Mouse (Mus musculus): ENCODE measurements at regions not wholly inside any gene's neighbourhood (a gene's known extent, or its start where the extent isn't known, plus 50 kb on each side); places are given as distances from the start of the nearest gene placed in this dataset.

DNA sequence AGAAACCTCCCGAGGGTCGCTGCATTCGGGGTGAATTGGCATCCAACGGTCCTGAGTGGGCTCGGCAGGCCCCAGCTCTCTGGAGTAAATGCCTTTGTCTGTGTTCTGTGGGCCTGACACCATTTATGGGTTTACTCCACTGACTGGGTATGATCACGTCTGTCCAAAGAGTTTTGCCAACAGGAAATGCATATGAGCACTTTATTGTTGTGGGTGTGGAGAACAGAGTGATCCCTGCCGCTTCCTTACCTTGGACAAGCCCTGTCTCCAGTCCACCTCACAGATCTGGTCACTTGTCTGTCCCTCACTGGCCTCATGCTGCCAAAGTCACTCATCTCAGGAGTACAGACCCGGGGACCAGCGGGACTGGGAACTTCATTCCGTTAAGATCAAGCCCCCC lies 91.6 kb upstream of the Haao start:
- Histone ChIP-seq H3K4me3 (ENCODE audit: low read depth, low read length) (no peak overlapping the region), H3K27ac (ENCODE audit: low read depth) (peak overlapping the region; percentile 28), H3K9ac (replicated peaks; ENCODE audit: low read depth, low read length) (no peak overlapping the region), H3K4me1 (ENCODE audit: control insufficient read depth, insufficient read depth) (no peaks in the 10 kb centered on the region), H3K4me2 (ENCODE audit: low read depth, low read length) (no peak overlapping the region), H3K9me3 (replicated peaks; ENCODE audit: control insufficient read depth, low read length) (no peaks in the 10 kb centered on the region), H3K36me3 (replicated peaks; ENCODE audit: control insufficient read depth, insufficient read depth, low read length) (no peaks in the 10 kb centered on the region), H3K27me3 (ENCODE audit: control insufficient read depth, insufficient read depth, low read length) (no peaks in the 10 kb centered on the region)
- WGBS: 79% methylated on average over 10 of the region's 10 CpGs
- DNase-seq (ENCODE audit: low spot score) (no peak), ATAC-seq (ENCODE audit: insufficient read depth, low read depth) (no peak)
- TF ChIP-seq CTCF (IDR thresholded peaks at IDR 0.05; ENCODE audit: low read depth) (no peak), EP300 (IDR thresholded peaks at IDR 0.05; ENCODE audit: low read depth) (no peak)

- H3K27me3 ChIP-seq (ENCODE audit: control insufficient read depth, insufficient read depth, low read length): no peaks in the 10 kb centered on the region
- H3K36me3 ChIP-seq (replicated peaks; ENCODE audit: control insufficient read depth, insufficient read depth, low read length): no peaks in the 10 kb centered on the region
- no peak overlapping the region for H3K9ac ChIP-seq (replicated peaks; ENCODE audit: low read depth, low read length)
- H3K27ac ChIP-seq (ENCODE audit: low read depth): peak overlapping the region; percentile 28
- ATAC-seq (ENCODE audit: insufficient read depth, low read depth): peak; percentile 25; the same call in 1 of the 2 replicates
- H3K9me3 ChIP-seq (replicated peaks; ENCODE audit: control insufficient read depth, low read length): no peaks in the 10 kb centered on the region
- TF ChIP-seq EP300 (IDR thresholded peaks at IDR 0.05; ENCODE audit: low read depth) (no peak), CTCF (IDR thresholded peaks at IDR 0.05; ENCODE audit: low read depth) (no peak)
- H3K4me3 ChIP-seq (ENCODE audit: low read depth, low read length): no peak overlapping the region
- 57% methylated on average over 11 of the region's 11 CpGs for WGBS
- DNase-seq (ENCODE audit: low spot score): no peak
- H3K4me1 ChIP-seq (ENCODE audit: control insufficient read depth, insufficient read depth): no peaks in the 10 kb centered on the region
- H3K4me2 ChIP-seq (ENCODE audit: low read depth, low read length): no peak overlapping the region
Observed at GRCm38 (mm10) chr17:83938671-83939244, 91.0 kb upstream of the Haao start.

DNA sequence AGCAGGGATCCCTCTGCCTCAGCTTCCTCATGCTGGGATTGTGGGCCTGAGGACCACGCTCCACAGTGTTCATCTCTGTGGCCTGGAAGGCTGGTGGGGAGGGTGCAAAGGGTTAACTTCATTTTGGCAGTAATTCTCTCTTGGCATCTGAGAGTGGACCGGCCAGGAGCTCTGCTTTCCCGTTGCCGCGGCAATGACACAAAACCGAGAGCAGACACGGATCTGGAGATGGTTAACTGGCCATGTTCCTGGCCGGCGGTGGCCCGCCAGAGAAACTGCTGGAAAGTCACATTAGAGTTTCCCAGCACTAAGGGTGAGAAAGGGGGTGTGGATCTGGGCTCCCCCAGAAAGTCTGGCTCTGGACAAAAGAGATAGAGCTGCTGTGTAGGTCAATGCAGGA lies 89.8 kb upstream of the Haao start:
- Histone ChIP-seq H3K27ac (ENCODE audit: low read depth) (no peak overlapping the region), H3K4me3 (ENCODE audit: low read depth, low read length) (no peak overlapping the region), H3K4me1 (ENCODE audit: control insufficient read depth, insufficient read depth) (no peaks in the 10 kb centered on the region), H3K9me3 (replicated peaks; ENCODE audit: control insufficient read depth, low read length) (no peaks in the 10 kb centered on the region), H3K27me3 (ENCODE audit: control insufficient read depth, insufficient read depth, low read length) (no peaks in the 10 kb centered on the region), H3K4me2 (ENCODE audit: low read depth, low read length) (no peak overlapping the region), H3K9ac (replicated peaks; ENCODE audit: low read depth, low read length) (no peak overlapping the region), H3K36me3 (replicated peaks; ENCODE audit: control insufficient read depth, insufficient read depth, low read length) (no peaks in the 10 kb centered on the region)
- DNase-seq (ENCODE audit: low spot score) (no peak), ATAC-seq (ENCODE audit: insufficient read depth, low read depth) (no peak)
- WGBS: 33% methylated on average over 10 of the region's 10 CpGs
- TF ChIP-seq EP300 (IDR thresholded peaks at IDR 0.05; ENCODE audit: low read depth): no peak
- TF ChIP-seq CTCF (IDR thresholded peaks at IDR 0.05; ENCODE audit: low read depth): no peak

GRCm38 (mm10) chr17:83936677-83937076 lies 88.9 kb upstream of the Haao start:
- no peaks in the 10 kb centered on the region for H3K27me3 ChIP-seq (ENCODE audit: control insufficient read depth, insufficient read depth, low read length)
- H3K27ac ChIP-seq (ENCODE audit: low read depth): no peak overlapping the region
- no peak overlapping the region for H3K9ac ChIP-seq (replicated peaks; ENCODE audit: low read depth, low read length)
- no peaks in the 10 kb centered on the region for H3K36me3 ChIP-seq (replicated peaks; ENCODE audit: control insufficient read depth, insufficient read depth, low read length)
- H3K4me3 ChIP-seq (ENCODE audit: low read depth, low read length): no peak overlapping the region
- no peak overlapping the region for H3K4me2 ChIP-seq (ENCODE audit: low read depth, low read length)
- ATAC-seq (ENCODE audit: insufficient read depth, low read depth) (no peak), DNase-seq (ENCODE audit: low spot score) (no peak)
- TF ChIP-seq CTCF (IDR thresholded peaks at IDR 0.05; ENCODE audit: low read depth) (no peak), EP300 (IDR thresholded peaks at IDR 0.05; ENCODE audit: low read depth) (no peak)
- H3K4me1 ChIP-seq (ENCODE audit: control insufficient read depth, insufficient read depth): no peaks in the 10 kb centered on the region
- H3K9me3 ChIP-seq (replicated peaks; ENCODE audit: control insufficient read depth, low read length): no peaks in the 10 kb centered on the region
- 79% methylated on average over 9 of the region's 9 CpGs for WGBS

- no peak overlapping the region for H3K4me2 ChIP-seq (ENCODE audit: low read depth, low read length)
- DNase-seq (ENCODE audit: low spot score): no peak
- WGBS: 55% methylated on average over 1 of the region's 1 CpGs
- H3K4me1 ChIP-seq (ENCODE audit: control insufficient read depth, insufficient read depth): no peaks in the 10 kb centered on the region
- H3K9ac ChIP-seq (replicated peaks; ENCODE audit: low read depth, low read length): no peak overlapping the region
- no peak overlapping the region for H3K4me3 ChIP-seq (ENCODE audit: low read depth, low read length)
- H3K27ac ChIP-seq (ENCODE audit: low read depth): no peak overlapping the region
- no peak for ATAC-seq (ENCODE audit: insufficient read depth, low read depth)
- H3K27me3 ChIP-seq (ENCODE audit: control insufficient read depth, insufficient read depth, low read length): no peaks in the 10 kb centered on the region
- H3K36me3 ChIP-seq (replicated peaks; ENCODE audit: control insufficient read depth, insufficient read depth, low read length): no peaks in the 10 kb centered on the region
- TF ChIP-seq EP300 (IDR thresholded peaks at IDR 0.05; ENCODE audit: low read depth): no peak
- TF ChIP-seq CTCF (IDR thresholded peaks at IDR 0.05; ENCODE audit: low read depth): no peak
- no peaks in the 10 kb centered on the region for H3K9me3 ChIP-seq (replicated peaks; ENCODE audit: control insufficient read depth, low read length)
Observed at GRCm38 (mm10) chr17:83935969-83936368, 88.2 kb upstream of the Haao start.

GRCm38 (mm10) chr17:83935232-83935631 lies 87.5 kb upstream of the Haao start:
- no peak overlapping the region for H3K4me3 ChIP-seq (ENCODE audit: low read depth, low read length)
- ATAC-seq (ENCODE audit: insufficient read depth, low read depth) (no peak), DNase-seq (ENCODE audit: low spot score) (no peak)
- H3K9me3 ChIP-seq (replicated peaks; ENCODE audit: control insufficient read depth, low read length): no peaks in the 10 kb centered on the region
- no peaks in the 10 kb centered on the region for H3K4me1 ChIP-seq (ENCODE audit: control insufficient read depth, insufficient read depth)
- no peak overlapping the region for H3K9ac ChIP-seq (replicated peaks; ENCODE audit: low read depth, low read length)
- 68% methylated on average over 5 of the region's 5 CpGs for WGBS
- H3K36me3 ChIP-seq (replicated peaks; ENCODE audit: control insufficient read depth, insufficient read depth, low read length): no peaks in the 10 kb centered on the region
- H3K27ac ChIP-seq (ENCODE audit: low read depth): no peak overlapping the region
- TF ChIP-seq EP300 (IDR thresholded peaks at IDR 0.05; ENCODE audit: low read depth) (no peak), CTCF (IDR thresholded peaks at IDR 0.05; ENCODE audit: low read depth) (no peak)
- no peaks in the 10 kb centered on the region for H3K27me3 ChIP-seq (ENCODE audit: control insufficient read depth, insufficient read depth, low read length)
- no peak overlapping the region for H3K4me2 ChIP-seq (ENCODE audit: low read depth, low read length)
